Mouse (Mus musculus): ENCODE measurements around the gene Eif3a.

DNA sequence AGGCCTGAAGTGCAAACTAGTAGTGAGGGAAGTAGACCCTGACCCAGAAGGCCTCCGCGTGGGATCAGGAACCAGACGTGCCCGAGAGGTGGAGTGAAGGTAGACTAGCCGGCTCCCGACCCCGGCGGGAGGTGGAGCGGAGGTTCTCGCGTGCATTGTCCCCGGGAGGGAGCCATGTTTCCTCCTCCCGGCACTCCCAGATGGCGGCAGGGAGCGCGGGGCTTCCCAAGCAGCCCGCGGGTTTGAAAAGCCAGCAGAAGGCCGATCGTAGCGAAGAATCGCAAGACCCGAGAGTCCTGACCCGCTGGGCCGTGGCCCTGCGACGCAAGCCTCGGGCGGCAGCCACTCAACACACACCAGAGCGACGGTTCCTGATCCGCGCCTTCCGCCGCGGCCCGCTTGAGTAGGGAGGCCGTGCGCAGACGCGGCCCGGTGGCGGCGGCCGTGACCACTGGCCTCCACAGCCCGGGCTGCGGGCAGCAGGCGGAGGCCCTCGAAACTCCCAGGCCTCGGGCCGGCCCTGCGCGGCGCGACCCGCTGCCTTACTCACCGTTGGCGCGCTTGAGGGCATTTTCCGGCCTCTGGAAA lies 445 bp downstream of the Eif3a start:
- TF ChIP-seq CTCF (IDR thresholded peaks at IDR 0.05; ENCODE audit: extremely low read depth, insufficient read depth, low read length) (no peak), POLR2A (IDR thresholded peaks at IDR 0.05; ENCODE audit: extremely low read depth, insufficient read depth, low read length) (no peak)
